Mouse (Mus musculus) megakaryocyte, embryonic 14.5 days (primary cell): ENCODE results near the gene Tcirg1. TPM values are rescaled to one million over a fixed set of nuclear protein-coding genes. Genes with fewer than 3 reads are reported as not detected.

Experiments used
- H3K27me3 ChIP-seq: replicated peaks from 2 replicates; pipeline ENCODE3; 2012; ENCODE audit warnings: inconsistent platforms
- H3K36me3 ChIP-seq: replicated peaks from 2 replicates; pipeline ENCODE3; 2012; ENCODE audit warnings: low read length, inconsistent platforms, mixed read lengths
- H3K4me1 ChIP-seq: 2 replicates; pipeline ENCODE4 v1.6.1; 2012; ENCODE audit warnings: inconsistent platforms
- H3K4me3 ChIP-seq: replicated peaks from 2 replicates; pipeline ENCODE3; 2012; ENCODE audit warnings: moderate library complexity, mild to moderate bottlenecking, inconsistent platforms
- H3K9me3 ChIP-seq: 2 replicates; pipeline ENCODE4 v1.6.1; 2012; ENCODE audit warnings: inconsistent platforms
- FLI1 ChIP-seq: IDR thresholded peaks from 2 replicates; pipeline ENCODE4 v1.6.1; 2012; ENCODE audit warnings: low read length, inconsistent platforms, mixed read lengths
- GATA1 ChIP-seq: IDR thresholded peaks from 3 replicates; pipeline ENCODE4 v1.6.1; 2012; ENCODE audit warnings: mixed read lengths, low read length, inconsistent platforms, borderline replicate concordance
- polyA plus RNA-seq: library from polyadenylated mRNA; stranded (reverse); fragments of >175 nt; gene quantifications from 2 replicates; pipeline ENCODE4 v1.2.3, GENCODE M21; 2012; ENCODE audit warnings: low replicate concordance; ENCODE audit not compliant: insufficient read depth

Gene Tcirg1
- polyA plus RNA-seq, 1 experiment, result 78.0 TPM

- peaks cover 94% of the 10 kb centered on the region for H3K36me3 ChIP-seq
- no peak overlapping the region for H3K4me3 ChIP-seq
- TF ChIP-seq GATA1, result no peak
- TF ChIP-seq FLI1, result no peak
- no peaks in the 10 kb centered on the region for H3K9me3 ChIP-seq
- peaks cover 4% of the 10 kb centered on the region; the same call in 1 of the 2 replicates for H3K4me1 ChIP-seq
- H3K27me3 ChIP-seq, result no peaks in the 10 kb centered on the region
Observed at GRCm38 (mm10) chr19:3889096-3889495, 17.8 kb downstream of the Tcirg1 start.

GRCm38 (mm10) chr19:3884325-3884990 is 22.5 kb downstream of the Tcirg1 start:
- Histone ChIP-seq H3K4me3 (no peak overlapping the region), H3K4me1 (peaks cover 4% of the 10 kb centered on the region; the same call in 1 of the 2 replicates), H3K27me3 (no peaks in the 10 kb centered on the region), H3K9me3 (no peaks in the 10 kb centered on the region), H3K36me3 (peaks cover 57% of the 10 kb centered on the region)
- no peak for TF ChIP-seq FLI1
- TF ChIP-seq GATA1, result no peak

DNA sequence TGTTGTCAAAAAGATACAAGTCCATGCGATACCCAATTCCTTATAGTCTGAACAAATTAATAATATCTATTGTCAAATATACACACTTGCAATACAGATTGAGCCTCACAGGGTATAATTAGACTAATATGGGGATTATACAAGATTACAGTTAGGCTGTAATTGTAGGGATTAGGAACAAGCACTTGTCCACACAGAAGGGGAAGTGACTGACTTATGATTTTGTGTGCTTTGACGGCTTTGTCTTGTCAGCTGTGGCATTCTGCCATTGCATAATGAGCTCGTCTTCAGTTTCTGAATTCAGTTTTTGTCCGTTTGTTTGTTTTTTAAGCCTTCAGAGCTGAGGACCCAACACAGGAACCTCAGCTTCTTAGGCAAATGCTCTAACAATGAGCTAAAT is 24.7 kb downstream of the Tcirg1 start:
- peaks cover 7% of the 10 kb centered on the region for H3K4me1 ChIP-seq
- H3K27me3 ChIP-seq, result no peaks in the 10 kb centered on the region
- no peaks in the 10 kb centered on the region for H3K9me3 ChIP-seq
- TF ChIP-seq GATA1, result no peak
- no peak for TF ChIP-seq FLI1
- H3K4me3 ChIP-seq, result no peak overlapping the region
- peaks cover 43% of the 10 kb centered on the region for H3K36me3 ChIP-seq

- Histone ChIP-seq H3K4me1 (peaks cover 7% of the 10 kb centered on the region), H3K36me3 (peaks cover 43% of the 10 kb centered on the region), H3K4me3 (peak overlapping the region; percentile 23), H3K9me3 (no peaks in the 10 kb centered on the region), H3K27me3 (no peaks in the 10 kb centered on the region)
- TF ChIP-seq FLI1 (no peak), GATA1 (no peak)
Observed at GRCm38 (mm10) chr19:3880054-3880848, 26.7 kb downstream of the Tcirg1 start.

- H3K36me3 ChIP-seq, result peaks cover 31% of the 10 kb centered on the region
- no peak for TF ChIP-seq FLI1
- TF ChIP-seq GATA1, result no peak
- H3K9me3 ChIP-seq, result no peaks in the 10 kb centered on the region
- peaks cover 21% of the 10 kb centered on the region for H3K4me1 ChIP-seq
- no peak overlapping the region for H3K4me3 ChIP-seq
- H3K27me3 ChIP-seq, result no peaks in the 10 kb centered on the region
Observed at GRCm38 (mm10) chr19:3875045-3875444, 31.9 kb downstream of the Tcirg1 start.

GRCm38 (mm10) chr19:3872373-3872772 is 34.6 kb downstream of the Tcirg1 start:
- H3K4me1 ChIP-seq, result peaks cover 17% of the 10 kb centered on the region; the same call in 1 of the 2 replicates

DNA sequence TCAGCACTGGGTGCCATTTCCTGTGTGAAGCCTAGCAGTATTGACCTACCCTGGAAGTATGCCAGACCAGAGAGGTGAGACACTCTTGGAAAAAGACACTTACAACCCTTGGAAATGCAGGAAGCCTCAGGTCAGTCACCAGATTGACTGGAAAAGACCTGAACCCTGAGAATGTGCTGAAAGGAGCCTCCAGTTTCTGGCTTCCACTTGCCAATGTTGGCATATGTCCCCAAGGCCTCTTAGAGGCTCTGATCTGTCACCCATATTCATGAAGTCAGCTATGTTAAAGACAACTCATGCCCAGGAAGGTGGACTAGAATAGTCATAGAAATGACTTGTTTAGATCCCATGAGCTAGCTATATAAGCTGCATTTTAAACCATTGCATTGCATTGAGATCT is 35.5 kb downstream of the Tcirg1 start:
- H3K9me3 ChIP-seq, result no peaks in the 10 kb centered on the region
- no peaks in the 10 kb centered on the region for H3K27me3 ChIP-seq
- no peak for TF ChIP-seq FLI1
- TF ChIP-seq GATA1, result no peak
- H3K36me3 ChIP-seq, result peaks cover 25% of the 10 kb centered on the region
- H3K4me1 ChIP-seq, result peaks cover 17% of the 10 kb centered on the region; the same call in 1 of the 2 replicates
- no peak overlapping the region for H3K4me3 ChIP-seq

More at GRCm38 (mm10) chr19:3872373-3872772, 34.6 kb downstream of the Tcirg1 start:
- no peaks in the 10 kb centered on the region for H3K27me3 ChIP-seq
- H3K9me3 ChIP-seq, result no peaks in the 10 kb centered on the region
- peaks cover 28% of the 10 kb centered on the region for H3K36me3 ChIP-seq
- TF ChIP-seq GATA1, result no peak
- TF ChIP-seq FLI1, result no peak
- no peak overlapping the region for H3K4me3 ChIP-seq

GRCm38 (mm10) chr19:3868290-3868689 is 38.6 kb downstream of the Tcirg1 start:
- Histone ChIP-seq H3K4me3 (no peak overlapping the region), H3K9me3 (no peaks in the 10 kb centered on the region), H3K4me1 (peaks cover 10% of the 10 kb centered on the region; the same call in 1 of the 2 replicates), H3K36me3 (peaks cover 31% of the 10 kb centered on the region), H3K27me3 (no peaks in the 10 kb centered on the region)
- TF ChIP-seq GATA1 (no peak), FLI1 (no peak)

DNA sequence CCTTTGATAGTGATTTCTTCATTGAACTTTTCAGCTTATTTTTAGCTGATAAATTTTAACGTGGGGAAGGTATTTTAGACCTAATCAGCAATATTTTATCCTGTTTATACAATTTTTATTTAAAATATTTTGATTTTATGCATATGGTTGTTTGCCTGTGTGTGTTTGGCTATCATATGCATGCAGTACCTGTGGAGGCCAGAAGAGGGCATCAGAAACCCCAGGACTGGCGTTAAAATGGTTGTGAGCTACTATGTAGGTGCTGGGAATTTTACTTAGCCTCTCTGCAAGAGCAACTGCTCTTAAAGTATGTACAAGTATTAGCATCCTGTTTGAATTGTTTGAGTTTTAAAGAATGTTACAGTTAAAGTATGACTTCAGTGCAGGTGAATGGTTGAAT is 42.0 kb downstream of the Tcirg1 start:
- Histone ChIP-seq H3K36me3 (peaks cover 30% of the 10 kb centered on the region), H3K4me3 (no peak overlapping the region), H3K27me3 (no peaks in the 10 kb centered on the region), H3K4me1 (peaks cover 11% of the 10 kb centered on the region), H3K9me3 (no peaks in the 10 kb centered on the region)
- TF ChIP-seq GATA1 (no peak), FLI1 (no peak)

DNA sequence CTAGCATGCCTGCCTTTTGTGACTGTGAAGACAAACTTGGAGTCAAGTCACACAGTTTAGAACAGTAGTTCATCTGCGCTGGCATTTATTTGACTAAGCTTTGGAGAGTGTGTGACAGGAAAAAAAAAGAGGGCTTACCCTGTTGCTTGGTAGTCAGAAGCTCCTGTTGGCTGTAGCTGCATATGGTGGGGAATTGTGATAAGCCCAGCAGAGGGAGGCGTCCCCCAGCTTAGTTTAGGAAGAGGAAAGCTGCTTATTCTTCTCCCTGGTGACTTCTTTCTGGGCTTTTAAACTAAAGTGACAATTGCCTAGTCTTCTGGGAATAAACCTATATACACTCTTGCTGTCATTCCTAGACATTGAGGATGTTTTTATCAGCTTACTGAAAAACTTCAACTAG is 44.2 kb downstream of the Tcirg1 start:
- Histone ChIP-seq H3K4me3 (no peak overlapping the region), H3K27me3 (no peaks in the 10 kb centered on the region), H3K36me3 (peaks cover 30% of the 10 kb centered on the region), H3K4me1 (peaks cover 15% of the 10 kb centered on the region), H3K9me3 (no peaks in the 10 kb centered on the region)
- no peak for TF ChIP-seq FLI1
- TF ChIP-seq GATA1, result no peak
